Mouse (Mus musculus): ENCODE measurements at regions not wholly inside any gene's neighbourhood (a gene's known extent, or its start where the extent isn't known, plus 50 kb on each side); places are given as distances from the start of the nearest gene placed in this dataset.

- no peak for TF ChIP-seq HCFC1 (IDR thresholded peaks at IDR 0.05; ENCODE audit: borderline replicate concordance, insufficient read depth, low read length)
- no peak for TF ChIP-seq MAFK (IDR thresholded peaks at IDR 0.05; ENCODE audit: insufficient read depth, low read depth, low read length)
- TF ChIP-seq ZC3H11A (IDR thresholded peaks at IDR 0.05; ENCODE audit: borderline replicate concordance, low read depth, low read length): no peak
Observed at GRCm38 (mm10) chr7:68544136-68544535, 204.9 kb downstream of the Arrdc4 start.

Measured in ES-E14 (cell line).